Mouse (Mus musculus) E14TG2a.4 (cell line): ENCODE measurements around the gene Arhgef28.

ENCODE experiments used
- H3K27me3 ChIP-seq: 2 replicates; pipeline ENCODE4 v1.6.1; 2014; ENCODE audit warnings: low read length, control low read depth; ENCODE audit not compliant: insufficient read depth
- H3K36me3 ChIP-seq: 2 replicates; pipeline ENCODE4 v1.6.1; 2014; ENCODE audit warnings: low read length, control low read depth; ENCODE audit not compliant: insufficient read depth
- H3K4me1 ChIP-seq: replicated peaks from 2 replicates; pipeline ENCODE4 v1.6.1; 2014; ENCODE audit warnings: low read depth, low read length, control low read depth
- H3K4me3 ChIP-seq: replicated peaks from 2 replicates; pipeline ENCODE4 v1.5.1; 2014; ENCODE audit warnings: mild to moderate bottlenecking, low read length
- H3K9me3 ChIP-seq: 2 replicates; pipeline ENCODE4 v1.6.1; 2014; ENCODE audit warnings: low read length, control low read depth
- CTCF ChIP-seq: conservative IDR thresholded peaks from 2 replicates; pipeline ENCODE4 v1.5.1; 2014; ENCODE audit warnings: low read length
- NANOG ChIP-seq: IDR thresholded peaks from 2 replicates; pipeline ENCODE4 v1.6.1; 2014; ENCODE audit warnings: borderline replicate concordance, low read length, mixed read lengths
- POU5F1 ChIP-seq: IDR thresholded peaks from 2 replicates; pipeline ENCODE4 v1.6.1; 2014; ENCODE audit warnings: low read length, borderline replicate concordance

The Arhgef28 gene

DNA sequence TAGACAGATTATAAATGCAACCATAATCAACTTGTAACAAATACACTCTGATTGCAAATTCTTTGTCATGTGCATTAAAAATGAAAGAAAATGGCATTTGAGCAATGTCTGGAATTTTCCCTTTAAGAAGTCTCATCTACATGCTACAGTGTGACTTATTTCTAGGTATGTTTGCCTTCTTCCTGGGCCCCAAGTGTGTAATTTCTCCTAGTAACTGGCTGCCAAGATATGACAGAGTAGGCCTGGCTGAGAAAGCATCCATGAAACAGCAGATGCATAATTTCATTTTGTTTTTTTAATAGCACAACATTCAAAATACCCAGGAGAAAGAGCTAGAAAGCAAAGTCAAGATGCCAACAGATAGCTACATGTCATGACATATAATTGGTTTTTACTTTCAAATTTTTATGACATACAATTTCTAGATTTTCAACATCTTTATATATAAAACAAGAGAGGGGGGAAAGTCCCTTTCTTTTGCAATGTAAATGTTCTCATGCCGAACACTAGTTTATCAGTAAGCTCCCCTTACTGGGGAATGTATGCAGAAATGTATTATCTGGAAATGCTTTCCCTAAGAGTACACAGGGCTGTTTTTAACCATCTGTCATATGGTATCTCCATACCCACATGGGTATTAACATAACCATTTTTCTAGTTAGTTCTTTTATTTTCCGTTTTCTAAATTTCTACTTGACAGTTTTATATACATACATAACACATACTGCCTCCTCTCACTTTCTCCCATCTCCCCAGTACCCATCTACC lies 201.4 kb downstream of the Arhgef28 start:
- Histone ChIP-seq H3K27me3 (no peaks in the 10 kb centered on the region), H3K36me3 (no peaks in the 10 kb centered on the region), H3K4me1 (peaks cover 33% of the 10 kb centered on the region), H3K9me3 (no peaks in the 10 kb centered on the region), H3K4me3 (no peak overlapping the region)
- TF ChIP-seq NANOG (no peak), POU5F1 (no peak), CTCF (no peak)

DNA sequence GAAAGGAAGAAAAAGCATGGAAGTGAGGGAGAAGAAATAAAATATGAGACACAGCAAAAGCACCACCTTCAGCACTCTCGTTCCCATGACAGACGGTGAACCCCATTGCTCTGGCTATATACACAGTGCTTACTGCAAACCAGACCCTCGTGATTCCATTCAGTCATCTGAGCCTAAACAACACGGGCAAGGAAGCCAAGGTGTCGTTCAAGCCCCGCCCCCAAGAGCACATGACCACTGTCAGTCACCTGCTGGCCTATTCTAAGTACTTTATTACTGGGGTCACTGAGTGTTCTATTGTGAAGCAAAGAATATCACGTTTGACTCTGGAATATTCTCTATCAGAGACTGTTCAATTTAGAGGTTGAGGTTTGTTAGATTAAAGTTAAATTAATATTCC lies 202.5 kb downstream of the Arhgef28 start:
- Histone ChIP-seq H3K4me1 (peaks cover 39% of the 10 kb centered on the region), H3K4me3 (no peak overlapping the region), H3K9me3 (no peaks in the 10 kb centered on the region), H3K27me3 (no peaks in the 10 kb centered on the region), H3K36me3 (no peaks in the 10 kb centered on the region)
- no peak for TF ChIP-seq POU5F1
- no peak for TF ChIP-seq NANOG
- TF ChIP-seq CTCF: no peak

DNA sequence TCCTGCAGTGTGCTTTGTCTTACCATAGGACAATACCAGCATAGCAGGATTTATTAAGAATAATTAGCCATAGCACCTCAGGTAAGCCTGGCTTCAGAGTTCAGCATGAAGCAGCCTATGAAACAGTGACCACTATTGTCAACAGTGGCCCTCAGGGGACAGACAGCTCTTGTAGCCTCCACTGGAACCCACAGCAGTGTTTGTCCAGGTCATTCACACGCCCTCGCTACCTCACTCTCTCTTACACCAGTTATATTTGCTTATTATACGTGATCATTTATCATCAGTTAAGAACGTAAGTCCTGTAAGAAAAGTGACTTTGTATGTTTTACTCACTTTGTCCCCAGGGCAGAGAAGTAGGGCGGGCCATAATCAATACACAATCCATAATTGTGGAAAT lies 203.6 kb downstream of the Arhgef28 start:
- Histone ChIP-seq H3K36me3 (no peaks in the 10 kb centered on the region), H3K4me3 (no peak overlapping the region), H3K4me1 (peaks cover 47% of the 10 kb centered on the region), H3K9me3 (no peaks in the 10 kb centered on the region), H3K27me3 (no peaks in the 10 kb centered on the region)
- TF ChIP-seq POU5F1: no peak

DNA sequence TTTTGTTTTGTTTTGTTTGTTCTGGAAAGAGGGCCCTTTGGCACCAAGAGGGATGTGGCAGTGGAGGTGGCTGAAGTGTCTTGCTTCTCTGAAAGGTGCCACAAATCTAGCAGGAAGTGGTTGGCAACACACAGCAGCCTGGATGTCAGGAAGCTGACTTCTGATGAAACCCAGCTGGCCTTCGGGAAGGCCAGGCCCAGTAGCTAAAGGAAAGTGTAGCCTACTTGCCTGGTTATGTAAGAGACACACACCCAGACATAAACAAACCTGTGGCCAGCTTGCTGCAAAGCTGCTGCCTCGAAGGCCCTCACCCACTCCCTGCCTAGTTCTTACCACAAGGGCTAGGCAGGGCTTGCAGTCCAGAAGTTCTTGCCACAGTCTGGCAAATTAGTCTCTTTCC lies 204.1 kb downstream of the Arhgef28 start:
- TF ChIP-seq NANOG (no peak), POU5F1 (no peak), CTCF (no peak)
- Histone ChIP-seq H3K9me3 (no peaks in the 10 kb centered on the region), H3K4me1 (peaks cover 49% of the 10 kb centered on the region), H3K4me3 (0 out of 2 replicates have a peak overlapping the region, but pooled peaks have one; percentile 24), H3K36me3 (no peaks in the 10 kb centered on the region), H3K27me3 (no peaks in the 10 kb centered on the region)

DNA sequence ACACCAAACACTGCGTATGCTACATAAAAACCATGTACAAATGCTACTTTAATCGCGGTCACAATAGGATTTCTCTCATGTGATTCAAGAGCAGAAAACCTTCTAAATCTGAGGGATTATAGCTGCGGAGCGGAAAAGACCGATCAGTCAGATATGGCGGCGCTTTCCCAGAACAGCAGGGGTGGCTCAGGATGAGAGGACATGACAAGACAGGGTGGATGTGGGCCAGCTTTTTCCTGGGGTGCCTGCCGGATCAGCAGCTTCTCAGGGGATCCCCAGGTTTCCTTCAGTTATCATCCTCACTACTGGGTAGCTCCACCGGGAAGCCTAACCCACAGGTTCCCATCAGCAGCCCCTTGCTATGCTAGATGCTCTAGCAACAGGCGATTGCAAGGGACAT lies 204.5 kb downstream of the Arhgef28 start:
- H3K27me3 ChIP-seq: no peaks in the 10 kb centered on the region
- H3K9me3 ChIP-seq: no peaks in the 10 kb centered on the region
- H3K36me3 ChIP-seq: no peaks in the 10 kb centered on the region
- TF ChIP-seq NANOG (peak; percentile 50; the same call in 1 of the 2 replicates), POU5F1 (no peak), CTCF (no peak)
- H3K4me3 ChIP-seq: 0 out of 2 replicates have a peak overlapping the region, but pooled peaks have one; percentile 24
- H3K4me1 ChIP-seq: peaks cover 52% of the 10 kb centered on the region

DNA sequence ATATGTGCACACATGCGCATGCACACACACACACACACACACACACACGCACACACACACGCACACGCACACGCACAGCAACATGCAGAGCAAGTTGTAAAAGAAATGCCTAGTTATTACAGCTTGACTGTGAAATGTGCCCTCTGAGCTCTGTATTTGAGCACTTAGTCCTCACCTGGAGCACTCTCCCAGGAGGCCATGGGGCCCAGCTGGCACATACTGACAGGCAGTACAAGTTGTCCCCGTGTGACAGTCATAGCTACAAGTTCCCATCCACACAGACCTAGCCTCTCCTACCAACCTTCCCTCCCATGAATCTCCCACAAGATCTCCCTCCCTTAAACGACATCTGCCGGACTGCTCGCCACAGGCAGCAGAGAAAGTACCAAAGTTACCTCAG lies 205.4 kb downstream of the Arhgef28 start:
- TF ChIP-seq POU5F1: no peak
- no peak for TF ChIP-seq NANOG
- Histone ChIP-seq H3K4me3 (no peak overlapping the region), H3K4me1 (peaks cover 59% of the 10 kb centered on the region), H3K9me3 (no peaks in the 10 kb centered on the region), H3K36me3 (no peaks in the 10 kb centered on the region), H3K27me3 (no peaks in the 10 kb centered on the region)

DNA sequence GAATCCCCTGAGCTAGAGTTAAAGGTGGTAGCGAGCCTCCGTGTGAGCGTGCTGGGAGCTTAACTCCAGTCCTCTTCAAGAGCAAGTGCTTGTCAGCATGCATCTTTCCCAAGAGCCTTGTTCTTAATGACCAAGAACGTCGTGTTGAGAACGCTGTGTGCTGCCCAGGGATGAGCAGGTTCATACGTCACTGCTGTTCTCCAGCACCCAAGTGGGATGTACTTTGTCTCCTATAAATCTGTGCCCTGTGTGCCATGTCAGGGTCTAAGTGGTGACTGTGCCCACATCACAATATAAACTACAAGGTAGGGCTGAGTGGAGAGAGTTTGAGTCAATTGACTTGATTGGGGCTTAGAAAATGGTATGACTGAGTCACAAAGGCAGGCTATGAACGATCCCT lies 207.1 kb downstream of the Arhgef28 start:
- Histone ChIP-seq H3K36me3 (no peaks in the 10 kb centered on the region), H3K4me3 (no peak overlapping the region), H3K9me3 (no peaks in the 10 kb centered on the region), H3K4me1 (peaks cover 59% of the 10 kb centered on the region), H3K27me3 (no peaks in the 10 kb centered on the region)
- TF ChIP-seq CTCF (no peak), NANOG (no peak), POU5F1 (no peak)

DNA sequence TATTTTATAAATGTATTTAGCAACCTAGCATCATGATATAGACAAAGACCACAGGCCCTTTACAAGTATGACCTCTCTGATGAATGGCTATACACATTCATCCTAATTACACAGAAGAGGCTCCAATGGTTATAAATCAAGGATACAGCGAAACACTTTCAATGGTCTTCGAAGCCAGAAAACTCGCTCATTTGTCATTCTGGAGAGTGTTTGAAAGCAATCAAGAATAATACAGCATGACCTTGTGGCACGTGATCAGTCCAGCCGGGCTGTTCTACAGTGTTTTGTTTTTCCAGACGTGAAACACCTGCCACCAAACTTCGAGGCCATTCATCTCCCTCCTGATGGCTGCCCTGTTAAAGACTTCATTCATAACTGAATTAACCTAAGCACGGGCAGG lies 207.7 kb downstream of the Arhgef28 start:
- H3K36me3 ChIP-seq: no peaks in the 10 kb centered on the region
- peaks cover 54% of the 10 kb centered on the region for H3K4me1 ChIP-seq
- TF ChIP-seq NANOG (no peak), CTCF (no peak), POU5F1 (no peak)
- H3K27me3 ChIP-seq: no peaks in the 10 kb centered on the region
- H3K4me3 ChIP-seq: no peak overlapping the region
- H3K9me3 ChIP-seq: no peaks in the 10 kb centered on the region

DNA sequence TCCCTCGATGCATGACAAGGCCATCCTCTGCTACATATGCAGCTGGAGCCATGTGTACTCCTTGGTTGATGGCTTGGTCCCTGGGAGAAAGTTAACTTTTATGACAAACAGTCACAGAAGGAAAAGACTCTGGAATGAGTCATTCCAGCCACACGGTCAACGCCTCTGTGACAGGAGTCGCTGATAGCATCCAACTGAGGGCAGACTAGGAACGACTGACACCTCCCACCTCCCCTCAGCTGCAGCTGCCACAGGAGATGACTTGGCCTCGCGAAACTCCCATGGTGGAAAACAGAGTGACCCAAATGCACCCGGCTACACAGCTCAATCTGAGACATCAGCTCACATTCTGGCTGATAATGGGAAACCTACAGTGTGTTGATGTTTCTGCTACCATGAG lies 215.3 kb downstream of the Arhgef28 start:
- Histone ChIP-seq H3K4me3 (no peak overlapping the region), H3K27me3 (no peaks in the 10 kb centered on the region), H3K4me1 (no peaks in the 10 kb centered on the region), H3K9me3 (no peaks in the 10 kb centered on the region), H3K36me3 (peaks cover 7% of the 10 kb centered on the region; the same call in 1 of the 2 replicates)
- TF ChIP-seq CTCF: no peak
- no peak for TF ChIP-seq NANOG
- TF ChIP-seq POU5F1: no peak
